Mouse (Mus musculus) C3H10T1/2 (cell line): Measurements from ENCODE around the gene Tub. TPM values are rescaled to one million over a fixed set of nuclear protein-coding genes. Genes with fewer than 3 reads are reported as not detected.

ENCODE experiments used
- polyA plus RNA-seq, 2 experiments: library from polyadenylated mRNA; unstranded; fragments of >200 nt; fragmentation: generic; extraction: Trizol; gene quantifications; one replicate each; pipeline ENCODE4 v1.2.1; 2012; ENCODE audit warnings: missing spikeins in 2 of 2

Gene Tub
- under 1 TPM in 1 of 2 experiments, not detected in 1; 0.05 TPM for polyA plus RNA-seq

GRCm38 (mm10) chr7:108950312-108950761, at the start of gene Tub:
TSS of gene Tub (plus strand) at chr7:108950338.

GRCm38 (mm10) chr7:108929726-108930393, 20.3 kb upstream of the Tub start, which contains the start of gene Nlrp10:
TSS of gene Nlrp10 (minus strand) at chr7:108930178.

GRCm38 (mm10) chr7:108933794-108934731, 16.1 kb upstream of the Tub start, which contains the start of gene Eif3f:
TSS of gene Eif3f (plus strand) at chr7:108934417.

GRCm38 (mm10) chr7:109083113-109083812, 133.1 kb downstream of the Tub start, which contains the start of gene Ric3:
TSS of gene Ric3 (minus strand) at chr7:109083331.

Other genes starting within 250 kb of the Tub start
- gene Olfr512, start 237.0 kb upstream of the Tub start, polyA plus RNA-seq: not detected
- not detected for gene Olfr513, start 199.4 kb upstream of the Tub start, polyA plus RNA-seq
- not detected for gene Olfr514, start 124.3 kb upstream of the Tub start, polyA plus RNA-seq
- gene Olfr516, start 99.8 kb upstream of the Tub start, polyA plus RNA-seq: not detected
- gene Olfr517, start 78.0 kb upstream of the Tub start, polyA plus RNA-seq: not detected
- not detected for gene Olfr518, start 65.3 kb upstream of the Tub start, polyA plus RNA-seq
- not detected for gene Olfr519, start 55.9 kb upstream of the Tub start, polyA plus RNA-seq
- under 1 TPM in 1 of 2 experiments, not detected in 1; 0.07 TPM for gene Nlrp10, start 20.2 kb upstream of the Tub start, polyA plus RNA-seq
- 100 to 1,000 TPM; 283 to 407 TPM for gene Eif3f, start 15.9 kb upstream of the Tub start, polyA plus RNA-seq
- under 1 TPM in 1 of 2 experiments, not detected in 1; under 0.01 TPM for gene Ric3, start 133.0 kb downstream of the Tub start, polyA plus RNA-seq
- gene Lmo1, start 224.9 kb downstream of the Tub start, polyA plus RNA-seq: 10 to 100 TPM; 11.3 to 84.2 TPM